Mouse (Mus musculus) right cerebral cortex, adult 2 months (tissue): ENCODE results near the gene Tppp3.

Source experiments
- DNase-seq, 2 experiments: peaks; one replicate each; pipeline ENCODE4 v3.0.0; 2021 to 2022; ENCODE audit warnings: low spot score in 2 of 2

The Tppp3 gene

GRCm38 (mm10) chr8:105484392-105484791, 13.1 kb upstream of the Tppp3 start:
- DNase-seq = no peak

- DNase-seq = no peak
Measured at GRCm38 (mm10) chr8:105484030-105484368, 12.7 kb upstream of the Tppp3 start.

GRCm38 (mm10) chr8:105483212-105484029, 12.1 kb upstream of the Tppp3 start:
- DNase-seq = no peak

GRCm38 (mm10) chr8:105482123-105482522, 10.8 kb upstream of the Tppp3 start:
- DNase-seq = no peak

- DNase-seq = no peak
Measured at GRCm38 (mm10) chr8:105481453-105481852, 10.1 kb upstream of the Tppp3 start.

- no peak for DNase-seq
Measured at GRCm38 (mm10) chr8:105481013-105481412, 9.7 kb upstream of the Tppp3 start.

- no peak for DNase-seq
Measured at GRCm38 (mm10) chr8:105477792-105478191, 6.5 kb upstream of the Tppp3 start.

- no peak for DNase-seq
Measured at GRCm38 (mm10) chr8:105476628-105477413, 5.5 kb upstream of the Tppp3 start.

- DNase-seq = no peak
Measured at GRCm38 (mm10) chr8:105476161-105476560, 4.8 kb upstream of the Tppp3 start.

- DNase-seq = no peak
Measured at GRCm38 (mm10) chr8:105475742-105476141, 4.4 kb upstream of the Tppp3 start.

GRCm38 (mm10) chr8:105475254-105475653, 3.9 kb upstream of the Tppp3 start:
- DNase-seq = no peak

- DNase-seq = no peak
Measured at GRCm38 (mm10) chr8:105474680-105475079, 3.4 kb upstream of the Tppp3 start.

- no peak for DNase-seq
Measured at GRCm38 (mm10) chr8:105473816-105474606, 2.7 kb upstream of the Tppp3 start.

GRCm38 (mm10) chr8:105472983-105473382, 1.7 kb upstream of the Tppp3 start:
- DNase-seq = no peak

- DNase-seq = no peak
Measured at GRCm38 (mm10) chr8:105472414-105472932, 1.1 kb upstream of the Tppp3 start.

GRCm38 (mm10) chr8:105470681-105471313, 529 bp downstream of the Tppp3 start:
- no peak for DNase-seq

- DNase-seq = no peak
Measured at GRCm38 (mm10) chr8:105470262-105470661, 1.1 kb downstream of the Tppp3 start.

GRCm38 (mm10) chr8:105469816-105470215, 1.5 kb downstream of the Tppp3 start:
- no peak for DNase-seq

GRCm38 (mm10) chr8:105469041-105469695, 2.2 kb downstream of the Tppp3 start:
- DNase-seq = peak in 1 of 2 experiments; percentile 55

GRCm38 (mm10) chr8:105468002-105468720, 3.2 kb downstream of the Tppp3 start:
- no peak for DNase-seq
